Mouse (Mus musculus) adipose tissue, adult 10 weeks (tissue): ENCODE measurements around the gene Olfr1109. TPM values are rescaled to one million over a fixed set of nuclear protein-coding genes. Genes with fewer than 3 reads are reported as not detected.

Experiments
- polyA plus RNA-seq: library from polyadenylated mRNA; stranded (reverse); fragments of 350-450 nt; fragmentation: Illumina TruSeq; extraction: RNeasy Lipid Tissue Mini Kit (QIAGEN cat#74804); gene quantifications from one replicate; pipeline ENCODE4 v1.2.3, GENCODE M21; 2014; ENCODE audit warnings: low read depth, low replicate concordance

Gene Olfr1109
- not detected for polyA plus RNA-seq

DNA sequence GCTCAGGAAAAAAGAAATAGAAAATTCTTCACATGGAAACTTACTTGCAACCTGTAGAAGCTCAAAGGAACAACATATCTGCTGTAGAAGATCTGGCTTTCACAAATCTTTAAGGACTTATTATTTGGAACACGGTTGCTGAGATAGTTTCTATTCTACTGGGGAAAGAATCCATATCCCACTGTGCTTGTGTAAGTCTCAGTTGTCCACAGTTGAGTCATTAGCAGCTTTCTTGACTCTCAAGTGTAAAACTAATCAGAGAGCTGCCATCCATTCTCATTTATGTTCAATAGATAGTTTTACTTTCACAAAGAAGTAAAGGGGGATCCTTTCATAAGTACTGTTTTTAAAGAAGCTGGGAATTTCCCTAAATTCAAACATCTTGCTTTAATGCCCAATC, at the start of gene Olfr1109:
Gene Olfr1109, minus strand, starts transcription at position 101 of the 400 bp plus-strand sequence.

DNA sequence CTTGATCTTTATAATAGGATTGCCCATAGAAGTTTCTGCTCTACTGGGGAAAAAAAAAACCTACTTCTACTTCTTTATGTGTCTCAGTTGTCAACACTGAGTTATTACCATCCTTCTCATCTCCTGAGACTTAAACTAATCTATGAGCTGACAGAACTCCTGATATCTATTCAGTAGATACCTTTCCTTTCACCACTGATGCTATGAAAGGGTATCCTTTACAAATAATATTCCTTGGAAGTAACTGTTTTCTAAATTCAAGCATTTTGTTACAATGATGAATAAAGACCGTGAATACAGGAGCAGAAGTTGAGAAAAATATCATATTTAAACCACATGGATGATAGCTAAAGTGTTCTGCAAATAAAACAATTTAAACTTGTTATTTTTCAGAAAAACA, 44.4 kb upstream of the Olfr1109 start, which contains the start of gene Olfr1110:
Gene Olfr1110, minus strand, starts transcription at position 101 of the 400 bp plus-strand sequence.

DNA sequence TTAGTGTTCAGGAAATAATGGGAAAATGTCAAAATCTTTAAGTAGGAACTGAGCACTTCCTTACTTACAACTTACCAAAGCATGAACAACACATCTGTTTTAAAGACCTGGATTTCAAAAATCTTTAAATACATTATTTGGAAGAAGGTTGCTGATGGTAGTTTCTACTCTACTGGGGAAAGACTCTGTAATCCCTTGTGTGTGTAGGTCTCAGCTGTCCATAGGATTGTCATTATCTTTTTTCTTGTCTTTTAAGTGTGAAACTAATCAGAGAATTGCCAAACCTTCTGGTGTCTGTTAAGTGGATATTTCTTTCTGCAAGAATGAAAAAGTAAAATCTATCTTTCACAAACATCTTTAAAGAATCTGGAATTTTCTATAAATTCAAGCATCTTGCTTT, 18.7 kb upstream of the Olfr1109 start, which contains the start of gene Olfr259:
Gene Olfr259, minus strand, starts transcription at position 101 of the 400 bp plus-strand sequence.

DNA sequence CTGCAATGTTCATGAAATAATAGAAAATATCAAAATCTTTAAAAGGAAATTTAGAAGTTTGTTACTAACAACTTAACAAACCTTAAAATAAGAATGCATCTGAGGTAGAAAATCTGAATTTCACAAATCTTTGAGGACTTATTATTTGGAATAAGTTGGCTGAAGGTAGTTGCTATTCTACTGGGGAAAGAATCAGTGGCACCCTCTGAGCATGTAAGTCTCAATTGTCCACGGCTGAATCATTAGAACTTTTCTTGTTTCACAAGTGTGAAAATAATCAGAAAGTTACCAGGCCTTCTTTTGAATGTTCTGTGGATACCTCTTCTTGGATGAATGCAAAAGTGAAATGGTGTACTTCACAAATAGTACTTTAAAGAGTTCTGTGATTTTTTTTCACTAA, 20.1 kb downstream of the Olfr1109 start, which contains the start of gene Olfr1107:
Gene Olfr1107, minus strand, starts transcription at position 101 of the 400 bp plus-strand sequence.

DNA sequence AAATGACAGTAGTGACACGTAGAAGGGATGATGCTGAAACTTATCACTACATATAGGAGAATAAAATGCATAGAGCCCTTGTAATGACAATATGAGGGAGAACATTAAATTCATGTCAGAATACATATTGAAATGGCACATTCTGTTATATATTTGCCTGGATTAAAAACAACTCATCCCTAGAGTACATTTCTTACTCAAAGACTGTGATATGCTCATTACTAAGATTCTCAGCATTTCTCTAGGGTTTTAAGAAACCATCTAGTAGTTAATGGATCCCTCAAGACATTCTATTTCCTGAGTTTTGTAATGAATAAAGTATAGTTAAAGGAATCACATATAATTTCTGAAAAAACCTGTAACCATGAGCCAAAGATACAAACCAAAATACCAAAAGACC, 43.6 kb downstream of the Olfr1109 start, which contains the start of gene Olfr1106:
Gene Olfr1106, minus strand, starts transcription at position 101 of the 400 bp plus-strand sequence.

Other genes with a start within 250 kb of the Olfr1109 start
- not detected for gene Olfr1095, start 244.3 kb downstream of the Olfr1109 start, polyA plus RNA-seq
- gene Gm13723, start 221.2 kb downstream of the Olfr1109 start, polyA plus RNA-seq = not detected
- gene Olfr1097, start 203.8 kb downstream of the Olfr1109 start, polyA plus RNA-seq = not detected
- not detected for gene Olfr1098, start 171.5 kb downstream of the Olfr1109 start, polyA plus RNA-seq
- not detected for gene Olfr1099, start 135.3 kb downstream of the Olfr1109 start, polyA plus RNA-seq
- not detected for gene Olfr1100, start 116.1 kb downstream of the Olfr1109 start, polyA plus RNA-seq
- gene Olfr1101, start 104.8 kb downstream of the Olfr1109 start, polyA plus RNA-seq = not detected
- gene Olfr1102, start 97.6 kb downstream of the Olfr1109 start, polyA plus RNA-seq = not detected
- gene Olfr1104, start 68.9 kb downstream of the Olfr1109 start, polyA plus RNA-seq = not detected
- gene Olfr1105, start 59.5 kb downstream of the Olfr1109 start, polyA plus RNA-seq = not detected
- gene Olfr1106, start 43.7 kb downstream of the Olfr1109 start, polyA plus RNA-seq = not detected
- not detected for gene Olfr1107, start 20.2 kb downstream of the Olfr1109 start, polyA plus RNA-seq
- gene Olfr259, start 18.6 kb upstream of the Olfr1109 start, polyA plus RNA-seq = not detected
- not detected for gene Olfr1110, start 44.3 kb upstream of the Olfr1109 start, polyA plus RNA-seq
- gene Olfr1111, start 56.6 kb upstream of the Olfr1109 start, polyA plus RNA-seq = not detected
- not detected for gene Olfr1112, start 91.8 kb upstream of the Olfr1109 start, polyA plus RNA-seq
- not detected for gene Olfr1113, start 113.0 kb upstream of the Olfr1109 start, polyA plus RNA-seq
- not detected for gene Olfr1115, start 152.0 kb upstream of the Olfr1109 start, polyA plus RNA-seq
- not detected for gene Olfr1116, start 171.5 kb upstream of the Olfr1109 start, polyA plus RNA-seq
- gene Olfr1118, start 211.6 kb upstream of the Olfr1109 start, polyA plus RNA-seq = not detected